Mouse (Mus musculus) hindbrain, embryonic 10.5 days (tissue): ENCODE results near the gene Cnot4. TPM values are rescaled to one million over a fixed set of nuclear protein-coding genes. Genes with fewer than 3 reads are reported as not detected.

Source experiments
- DNase-seq: peaks from one replicate; pipeline ENCODE4 v3.0.0-alpha.2; 2017; ENCODE audit warnings: low spot score
- H3K27ac ChIP-seq: fragments of 300-500 bp; sonication (generic); 2 replicates; pipeline ENCODE4 v1.5.1; 2016; ENCODE audit warnings: mild to moderate bottlenecking, moderate library complexity
- H3K27me3 ChIP-seq: fragments of 300-500 bp; sonication (generic); 2 replicates; pipeline ENCODE4 v1.6.1; 2016; ENCODE audit warnings: mild to moderate bottlenecking; ENCODE audit not compliant: poor library complexity, insufficient read depth, severe bottlenecking
- H3K36me3 ChIP-seq: fragments of 300-500 bp; sonication (generic); 2 replicates; pipeline ENCODE4 v1.6.1; 2016; ENCODE audit warnings: mild to moderate bottlenecking, moderate library complexity
- H3K4me1 ChIP-seq: fragments of 300-500 bp; sonication (generic); replicated peaks from 2 replicates; pipeline ENCODE4 v1.6.1; 2016; ENCODE audit warnings: mild to moderate bottlenecking
- H3K4me3 ChIP-seq: fragments of 300-500 bp; sonication (generic); 2 replicates; pipeline ENCODE4 v1.5.1; 2016; ENCODE audit warnings: mild to moderate bottlenecking, moderate library complexity
- H3K9me3 ChIP-seq: fragments of 300-500 bp; sonication (generic); 2 replicates; pipeline ENCODE4 v1.6.1; 2016; ENCODE audit warnings: mild to moderate bottlenecking, moderate library complexity
- WGBS: fragments of 180-500 bp; shearing (Covaris S2); methylation state at CpG from one replicate; pipeline ENCODE4 v1.1.7; 2016; 5-methylcytosine and 5-hydroxymethylcytosine counted together
- polyA plus RNA-seq: library from polyadenylated mRNA; unstranded; fragments of >200 nt; fragmentation: Nextera tagmentation; extraction: Ambion mirVana; gene quantifications from 2 replicates; pipeline ENCODE4 v1.2.1, GENCODE M21; 2016

The Cnot4 gene
- polyA plus RNA-seq, 1 experiment from 2014 or later = 25.6 TPM

DNA sequence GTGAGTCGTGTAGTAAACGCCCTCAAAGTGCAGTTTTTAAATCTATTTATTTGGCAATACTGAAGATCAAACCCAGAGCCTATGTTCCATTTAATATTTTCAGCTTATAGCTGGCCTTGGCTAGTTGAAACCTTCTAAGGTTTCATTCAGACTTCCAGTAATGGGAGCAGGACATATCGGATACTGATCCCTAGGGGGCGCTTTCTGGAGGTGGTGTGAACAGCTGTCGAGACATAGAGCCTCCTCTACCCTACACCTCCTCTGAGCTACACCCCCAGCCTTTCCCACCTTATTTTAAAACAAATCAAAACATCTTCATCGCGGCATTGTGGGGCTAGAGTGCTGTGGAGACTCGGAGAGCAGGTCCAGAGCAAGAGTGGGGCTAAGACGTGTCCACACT is 152.9 kb downstream of the Cnot4 start:
- 63% methylated on average over 9 of the region's 9 CpGs for WGBS
- DNase-seq = no peak
- H3K27me3 ChIP-seq = no peaks in the 10 kb centered on the region

DNA sequence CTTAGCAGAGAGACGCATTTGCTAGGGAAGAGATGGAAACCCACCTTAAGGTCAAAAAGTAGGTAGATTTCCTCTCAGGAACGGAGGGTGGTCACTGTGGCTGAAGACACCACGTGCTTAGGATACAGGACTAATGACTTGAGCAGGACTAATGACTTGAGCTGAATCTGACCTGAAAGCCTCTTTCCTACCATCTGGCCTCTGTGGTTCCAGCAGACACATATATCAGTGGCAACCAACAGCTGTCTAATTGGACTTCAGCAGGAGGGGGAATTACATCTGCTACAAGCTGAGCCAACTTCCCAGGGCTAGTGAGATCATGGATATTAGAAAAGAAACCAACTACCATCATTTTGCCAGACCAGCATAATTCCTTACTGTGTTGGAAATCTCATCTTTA is 154.2 kb downstream of the Cnot4 start:
- Histone ChIP-seq H3K36me3 (no peaks in the 10 kb centered on the region), H3K27me3 (no peaks in the 10 kb centered on the region), H3K9me3 (no peaks in the 10 kb centered on the region), H3K27ac (no peak overlapping the region), H3K4me3 (no peak overlapping the region), H3K4me1 (no peaks in the 10 kb centered on the region)
- DNase-seq = no peak
- WGBS = 84% methylated on average over 3 of the region's 3 CpGs

More for the DNA sequence above, 152.9 kb downstream of the Cnot4 start:
- no peaks in the 10 kb centered on the region for H3K4me1 ChIP-seq
- H3K9me3 ChIP-seq = no peaks in the 10 kb centered on the region
- no peak overlapping the region for H3K27ac ChIP-seq
- no peak overlapping the region for H3K4me3 ChIP-seq
- H3K36me3 ChIP-seq = no peaks in the 10 kb centered on the region

Other genes starting within 250 kb of the Cnot4 start
- 13.5 and 14.3 TPM in 2 replicates for gene Wdr91, start 222.8 kb downstream of the Cnot4 start, polyA plus RNA-seq
- gene Stra8, start 213.6 kb downstream of the Cnot4 start, polyA plus RNA-seq = not detected in 2 replicates
- 0.29 and 0.37 TPM in 2 replicates for gene Slc23a4, start 145.3 kb downstream of the Cnot4 start, polyA plus RNA-seq
- gene Nup205, start 43.7 kb upstream of the Cnot4 start, polyA plus RNA-seq = 41.3 and 51.2 TPM in 2 replicates
- 0.56 and 0.72 TPM in 2 replicates for gene Slc13a4, start 174.4 kb upstream of the Cnot4 start, polyA plus RNA-seq
- not detected in 2 replicates for gene Fam180a, start 192.4 kb upstream of the Cnot4 start, polyA plus RNA-seq